Mouse (Mus musculus) liver, postnatal 0 days (tissue): Measurements from ENCODE around the gene Celf2.

Source experiments
- CTCF ChIP-seq: sonication (generic); IDR thresholded peaks from 2 replicates; pipeline ENCODE4 v1.5.1; 2016; ENCODE audit warnings: antibody characterized with exemption, low read depth
- EP300 ChIP-seq: IDR thresholded peaks from 2 replicates; pipeline ENCODE4 v1.6.1; 2016; ENCODE audit warnings: antibody characterized with exemption, low read depth, mild to moderate bottlenecking

DNA sequence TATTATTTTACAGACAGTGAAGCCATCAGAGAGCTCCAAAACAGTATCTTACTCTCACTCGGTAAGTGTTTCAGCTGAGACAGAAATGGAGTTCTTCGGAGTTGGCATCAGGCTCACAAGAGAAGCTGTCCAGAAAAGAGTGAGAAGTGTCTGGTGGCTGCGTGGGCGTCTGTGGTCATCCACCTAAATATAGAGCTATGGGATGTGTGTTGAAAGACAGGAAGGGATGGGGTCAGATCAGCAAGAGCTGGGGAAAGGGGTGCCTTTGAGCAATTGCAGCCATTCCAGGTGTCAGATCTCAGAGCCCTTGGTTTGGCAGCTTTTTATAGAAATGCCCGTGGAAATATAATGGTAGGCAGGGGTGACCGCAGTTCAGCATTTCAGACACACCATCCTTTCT lies 17.3 kb upstream of the Celf2 start:
- no peak for TF ChIP-seq CTCF
- no peak for TF ChIP-seq EP300
